Mouse (Mus musculus): ENCODE measurements around the gene Nrxn2. TPM values are rescaled to one million over a fixed set of nuclear protein-coding genes. Genes with fewer than 3 reads are reported as not detected.

Nrxn2 gene
- polyA plus RNA-seq, 1 experiment from 2014 or later = 0.50 TPM

GRCm38 (mm10) chr19:6518601-6519000 lies 100.1 kb downstream of the Nrxn2 start:
- Histone ChIP-seq H3K4me3 (ENCODE audit: low read depth, low read length) (no peak overlapping the region), H3K27ac (ENCODE audit: low read length) (no peak overlapping the region), H3K4me2 (ENCODE audit: low read depth, low read length) (no peak overlapping the region), H3K9ac (ENCODE audit: low read depth, low read length) (no peak overlapping the region), H3K9me3 (replicated peaks; ENCODE audit: control insufficient read depth, low read length) (no peaks in the 10 kb centered on the region), H3K4me1 (ENCODE audit: control insufficient read depth, low read depth, low read length) (no peaks in the 10 kb centered on the region), H3K27me3 (ENCODE audit: control insufficient read depth, insufficient read depth, low read depth, low read length) (peaks cover 3% of the 10 kb centered on the region), H3K36me3 (ENCODE audit: control insufficient read depth, insufficient read depth) (no peaks in the 10 kb centered on the region)
- WGBS (ENCODE audit: insufficient replicate concordance) = 58% methylated on average over 5 of the region's 5 CpGs
- ATAC-seq (ENCODE audit: low read depth) = no peak

DNA sequence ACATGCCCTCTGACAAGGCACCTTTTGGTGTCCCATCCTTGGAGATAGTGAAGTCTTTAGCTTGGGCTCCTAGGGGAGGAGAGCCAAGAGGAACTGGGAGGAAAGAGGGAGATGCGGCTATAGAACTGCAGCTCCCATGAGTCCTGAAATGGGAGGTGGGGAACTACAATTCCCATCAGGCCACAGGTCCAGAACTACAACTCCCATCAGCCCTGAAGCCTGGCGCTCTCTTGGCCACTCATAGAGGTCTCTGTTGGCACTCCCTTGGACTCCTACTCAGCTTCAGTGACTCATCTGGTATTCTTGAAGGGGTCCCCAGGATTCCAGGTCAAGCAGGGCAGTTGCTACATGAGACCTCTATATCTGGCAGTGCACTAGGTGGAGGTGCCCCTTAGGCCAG lies 101.0 kb downstream of the Nrxn2 start:
- no peaks in the 10 kb centered on the region for H3K9me3 ChIP-seq (replicated peaks; ENCODE audit: control insufficient read depth, low read length)
- no peak overlapping the region for H3K4me3 ChIP-seq (ENCODE audit: low read depth, low read length)
- no peak overlapping the region for H3K4me2 ChIP-seq (ENCODE audit: low read depth, low read length)
- peaks cover under 1% of the 10 kb centered on the region; the same call in 1 of the 2 replicates for H3K27me3 ChIP-seq (ENCODE audit: control insufficient read depth, insufficient read depth, low read depth, low read length)
- ATAC-seq (ENCODE audit: low read depth) = no peak
- no peak overlapping the region for H3K9ac ChIP-seq (ENCODE audit: low read depth, low read length)
- H3K4me1 ChIP-seq (ENCODE audit: control insufficient read depth, low read depth, low read length) = no peaks in the 10 kb centered on the region
- 60% methylated on average over 2 of the region's 2 CpGs for WGBS (ENCODE audit: insufficient replicate concordance)
- no peaks in the 10 kb centered on the region for H3K36me3 ChIP-seq (ENCODE audit: control insufficient read depth, insufficient read depth)
- no peak overlapping the region for H3K27ac ChIP-seq (ENCODE audit: low read length)

DNA sequence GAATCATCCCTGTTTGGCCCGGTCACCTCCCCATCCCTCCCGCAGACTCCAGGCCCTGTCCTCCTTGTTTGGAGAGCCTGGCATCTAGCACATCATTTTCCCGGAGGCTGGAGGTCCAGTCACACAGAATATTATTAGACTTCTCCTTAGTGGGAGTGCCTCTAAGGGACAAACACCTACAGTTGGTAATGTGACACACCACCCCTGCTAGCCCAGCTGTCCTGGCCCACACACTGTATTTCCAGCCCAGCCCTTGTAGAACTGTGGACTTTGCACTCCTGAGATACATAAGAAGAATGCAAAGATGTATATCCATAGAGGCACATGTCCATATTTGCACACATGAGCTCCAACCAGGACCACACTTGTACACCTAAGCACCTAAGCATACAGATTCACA lies 103.1 kb downstream of the Nrxn2 start:
- no peaks in the 10 kb centered on the region for H3K9me3 ChIP-seq (replicated peaks; ENCODE audit: control insufficient read depth, low read length)
- H3K4me3 ChIP-seq (ENCODE audit: low read depth, low read length) = no peak overlapping the region
- no peaks in the 10 kb centered on the region for H3K36me3 ChIP-seq (ENCODE audit: control insufficient read depth, insufficient read depth)
- H3K27ac ChIP-seq (ENCODE audit: low read length) = no peak overlapping the region
- H3K9ac ChIP-seq (ENCODE audit: low read depth, low read length) = no peak overlapping the region
- no peak overlapping the region for H3K4me2 ChIP-seq (ENCODE audit: low read depth, low read length)
- H3K4me1 ChIP-seq (ENCODE audit: control insufficient read depth, low read depth, low read length) = no peaks in the 10 kb centered on the region
- no peak for ATAC-seq (ENCODE audit: low read depth)
- WGBS (ENCODE audit: insufficient replicate concordance) = 67% methylated on average over 3 of the region's 3 CpGs
- H3K27me3 ChIP-seq (ENCODE audit: control insufficient read depth, insufficient read depth, low read depth, low read length) = no peaks in the 10 kb centered on the region

GRCm38 (mm10) chr19:6522289-6522688 lies 103.8 kb downstream of the Nrxn2 start:
- Histone ChIP-seq H3K9ac (ENCODE audit: low read depth, low read length) (no peak overlapping the region), H3K4me2 (ENCODE audit: low read depth, low read length) (no peak overlapping the region), H3K4me1 (ENCODE audit: control insufficient read depth, low read depth, low read length) (no peaks in the 10 kb centered on the region), H3K4me3 (ENCODE audit: low read depth, low read length) (no peak overlapping the region), H3K36me3 (ENCODE audit: control insufficient read depth, insufficient read depth) (no peaks in the 10 kb centered on the region), H3K9me3 (replicated peaks; ENCODE audit: control insufficient read depth, low read length) (no peaks in the 10 kb centered on the region), H3K27me3 (ENCODE audit: control insufficient read depth, insufficient read depth, low read depth, low read length) (no peaks in the 10 kb centered on the region), H3K27ac (ENCODE audit: low read length) (no peak overlapping the region)
- 71% methylated on average over 14 of the region's 14 CpGs for WGBS (ENCODE audit: insufficient replicate concordance)
- no peak for ATAC-seq (ENCODE audit: low read depth)

- Histone ChIP-seq H3K4me2 (ENCODE audit: low read depth, low read length) (no peak overlapping the region), H3K9me3 (replicated peaks; ENCODE audit: control insufficient read depth, low read length) (no peaks in the 10 kb centered on the region), H3K36me3 (ENCODE audit: control insufficient read depth, insufficient read depth) (no peaks in the 10 kb centered on the region), H3K4me3 (ENCODE audit: low read depth, low read length) (no peak overlapping the region), H3K4me1 (ENCODE audit: control insufficient read depth, low read depth, low read length) (no peaks in the 10 kb centered on the region), H3K27ac (ENCODE audit: low read length) (no peak overlapping the region), H3K9ac (ENCODE audit: low read depth, low read length) (no peak overlapping the region), H3K27me3 (ENCODE audit: control insufficient read depth, insufficient read depth, low read depth, low read length) (peaks cover 10% of the 10 kb centered on the region)
- ATAC-seq (ENCODE audit: low read depth) = no peak
- WGBS (ENCODE audit: insufficient replicate concordance) = 49% methylated on average over 4 of the region's 4 CpGs
These were observed 106.5 kb downstream of the Nrxn2 start for GRCm38 (mm10) chr19:6525023-6525422.

- Histone ChIP-seq H3K27ac (ENCODE audit: low read length) (no peak overlapping the region), H3K36me3 (ENCODE audit: control insufficient read depth, insufficient read depth) (no peaks in the 10 kb centered on the region), H3K4me2 (ENCODE audit: low read depth, low read length) (no peak overlapping the region), H3K27me3 (ENCODE audit: control insufficient read depth, insufficient read depth, low read depth, low read length) (peaks cover 19% of the 10 kb centered on the region), H3K9ac (ENCODE audit: low read depth, low read length) (no peak overlapping the region), H3K4me1 (ENCODE audit: control insufficient read depth, low read depth, low read length) (no peaks in the 10 kb centered on the region), H3K9me3 (replicated peaks; ENCODE audit: control insufficient read depth, low read length) (no peaks in the 10 kb centered on the region), H3K4me3 (ENCODE audit: low read depth, low read length) (no peak overlapping the region)
- WGBS (ENCODE audit: insufficient replicate concordance) = 70% methylated on average over 9 of the region's 9 CpGs
- ATAC-seq (ENCODE audit: low read depth) = no peak
These were observed 107.5 kb downstream of the Nrxn2 start for GRCm38 (mm10) chr19:6526010-6526409.

DNA sequence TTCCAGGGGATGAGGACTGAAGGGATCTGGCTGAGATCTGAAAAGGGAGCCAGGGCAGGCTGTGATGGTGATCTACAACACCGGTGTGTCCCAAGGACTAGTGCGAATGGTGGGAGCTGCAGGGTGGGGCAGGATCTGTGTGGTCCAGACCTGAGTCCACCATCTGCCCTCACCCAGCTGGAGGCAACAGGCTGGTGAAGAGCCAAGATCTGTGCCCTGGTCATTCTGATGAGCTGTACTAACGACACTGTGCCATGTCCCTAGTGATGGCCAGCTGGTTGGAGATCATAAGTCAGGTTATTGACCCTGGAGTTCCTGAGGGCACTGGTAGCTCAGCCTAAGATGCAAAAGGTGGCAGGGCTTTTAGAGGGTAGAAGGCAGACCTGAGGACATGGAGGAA lies 108.9 kb downstream of the Nrxn2 start:
- no peak for ATAC-seq (ENCODE audit: low read depth)
- no peak overlapping the region for H3K9ac ChIP-seq (ENCODE audit: low read depth, low read length)
- H3K4me3 ChIP-seq (ENCODE audit: low read depth, low read length) = no peak overlapping the region
- no peak overlapping the region for H3K27ac ChIP-seq (ENCODE audit: low read length)
- 81% methylated on average over 3 of the region's 3 CpGs for WGBS (ENCODE audit: insufficient replicate concordance)
- no peaks in the 10 kb centered on the region for H3K9me3 ChIP-seq (replicated peaks; ENCODE audit: control insufficient read depth, low read length)
- no peaks in the 10 kb centered on the region for H3K36me3 ChIP-seq (ENCODE audit: control insufficient read depth, insufficient read depth)
- H3K27me3 ChIP-seq (ENCODE audit: control insufficient read depth, insufficient read depth, low read depth, low read length) = peaks cover 33% of the 10 kb centered on the region
- no peaks in the 10 kb centered on the region for H3K4me1 ChIP-seq (ENCODE audit: control insufficient read depth, low read depth, low read length)
- no peak overlapping the region for H3K4me2 ChIP-seq (ENCODE audit: low read depth, low read length)

- no peak overlapping the region for H3K9ac ChIP-seq (ENCODE audit: low read depth, low read length)
- ATAC-seq (ENCODE audit: low read depth) = no peak
- H3K4me3 ChIP-seq (ENCODE audit: low read depth, low read length) = no peak overlapping the region
- WGBS (ENCODE audit: insufficient replicate concordance) = 68% methylated on average over 17 of the region's 17 CpGs
- peaks cover 38% of the 10 kb centered on the region for H3K27me3 ChIP-seq (ENCODE audit: control insufficient read depth, insufficient read depth, low read depth, low read length)
- no peaks in the 10 kb centered on the region for H3K36me3 ChIP-seq (ENCODE audit: control insufficient read depth, insufficient read depth)
- no peak overlapping the region for H3K27ac ChIP-seq (ENCODE audit: low read length)
- H3K4me1 ChIP-seq (ENCODE audit: control insufficient read depth, low read depth, low read length) = no peaks in the 10 kb centered on the region
- H3K4me2 ChIP-seq (ENCODE audit: low read depth, low read length) = no peak overlapping the region
- no peaks in the 10 kb centered on the region for H3K9me3 ChIP-seq (replicated peaks; ENCODE audit: control insufficient read depth, low read length)
These were observed 109.5 kb downstream of the Nrxn2 start for GRCm38 (mm10) chr19:6527839-6528531.

DNA sequence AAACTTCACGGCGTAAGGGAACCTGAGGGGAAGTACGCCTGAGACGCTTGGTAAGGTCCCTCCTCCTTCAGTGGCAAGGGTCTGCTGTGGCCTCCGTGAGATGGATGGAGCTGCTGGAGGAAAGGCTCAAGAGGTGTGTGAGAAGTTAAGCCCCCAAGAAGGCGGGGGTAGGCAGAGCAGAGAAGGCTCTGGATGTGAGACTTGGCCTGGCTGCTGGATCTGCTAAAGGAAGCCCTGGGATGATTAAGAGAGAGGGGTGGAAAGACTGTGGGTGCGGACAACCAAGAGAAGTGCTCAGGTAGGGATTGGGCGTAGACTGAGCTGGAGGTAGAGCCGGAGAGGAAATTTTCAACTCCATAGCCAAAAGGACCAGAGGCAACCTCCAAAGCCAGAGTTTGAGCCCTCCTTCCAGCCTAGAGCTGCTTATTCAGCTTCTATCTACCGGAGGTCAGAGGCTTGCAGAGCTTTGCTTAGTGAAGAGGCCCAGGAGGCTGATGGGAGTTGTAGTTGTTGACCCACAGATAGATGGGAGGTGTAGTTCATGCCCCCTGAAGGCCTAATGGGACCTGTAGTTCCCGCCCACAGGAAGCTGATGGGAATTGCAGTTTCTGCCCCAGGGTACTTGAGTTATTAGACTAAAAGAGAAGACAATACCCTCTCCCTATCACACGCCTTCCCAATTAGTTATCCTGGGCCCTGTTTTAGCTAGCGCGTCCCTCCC lies 110.9 kb downstream of the Nrxn2 start:
- no peaks in the 10 kb centered on the region for H3K36me3 ChIP-seq (ENCODE audit: control insufficient read depth, insufficient read depth)
- H3K4me1 ChIP-seq (ENCODE audit: control insufficient read depth, low read depth, low read length) = no peaks in the 10 kb centered on the region
- no peak for ATAC-seq (ENCODE audit: low read depth)
- H3K27me3 ChIP-seq (ENCODE audit: control insufficient read depth, insufficient read depth, low read depth, low read length) = peaks cover 52% of the 10 kb centered on the region
- no peak overlapping the region for H3K4me2 ChIP-seq (ENCODE audit: low read depth, low read length)
- 49% methylated on average over 14 of the region's 14 CpGs for WGBS (ENCODE audit: insufficient replicate concordance)
- no peak overlapping the region for H3K4me3 ChIP-seq (ENCODE audit: low read depth, low read length)
- no peak overlapping the region for H3K9ac ChIP-seq (ENCODE audit: low read depth, low read length)
- no peak overlapping the region for H3K27ac ChIP-seq (ENCODE audit: low read length)
- no peaks in the 10 kb centered on the region for H3K9me3 ChIP-seq (replicated peaks; ENCODE audit: control insufficient read depth, low read length)

Data from liver, embryonic 16.5 days (tissue).